Mouse (Mus musculus): ENCODE results near the gene Cog5.
A peak's percentile ranks its signal among the peaks of the same experiment; 100 is the strongest.

Gene Cog5

DNA sequence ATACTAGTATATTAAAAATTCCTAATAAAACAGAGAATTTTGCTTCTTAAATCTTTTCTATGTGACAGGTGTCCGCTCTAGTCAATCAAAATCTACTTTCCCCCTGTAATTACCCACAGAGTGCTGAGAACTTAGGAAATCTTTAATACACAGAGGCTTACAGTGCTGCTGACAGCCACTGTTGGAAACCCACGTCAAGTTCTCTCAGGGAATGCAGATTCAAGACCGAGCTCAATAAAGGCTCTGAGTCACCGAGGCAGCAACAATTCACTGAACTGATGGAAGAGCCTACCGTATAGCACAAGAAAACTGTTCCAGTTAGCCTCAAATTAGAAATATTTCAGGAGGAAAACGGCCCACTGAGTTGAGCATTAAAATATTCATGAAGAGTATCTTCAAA, 329.1 kb downstream of the Cog5 start:
- DNase-seq (ENCODE audit: low spot score): no peak

- DNase-seq (ENCODE audit: low spot score): no peak
Measured at GRCm38 (mm10) chr12:31984206-31984605, 329.5 kb downstream of the Cog5 start.

DNA sequence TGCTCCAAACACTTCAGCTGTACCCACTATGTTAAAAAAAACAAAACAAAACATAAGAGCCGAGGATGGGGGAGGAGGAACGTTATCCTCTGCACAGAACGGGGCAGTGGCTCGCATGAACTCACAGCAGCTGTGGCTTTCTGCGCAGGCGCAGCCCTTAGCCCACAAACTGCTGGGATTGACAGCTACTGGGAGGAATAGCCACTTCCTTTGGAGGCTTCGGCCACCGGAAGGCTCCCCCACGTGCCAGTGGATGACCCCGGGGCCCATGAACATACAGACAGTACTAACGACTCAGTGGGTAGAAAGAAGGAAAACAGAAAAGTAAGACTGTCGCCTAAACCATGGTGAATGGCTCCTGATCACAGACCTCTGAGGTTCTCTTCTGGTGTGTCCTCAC, 330.0 kb downstream of the Cog5 start:
- peak; percentile 22 for DNase-seq (ENCODE audit: low spot score)

DNA sequence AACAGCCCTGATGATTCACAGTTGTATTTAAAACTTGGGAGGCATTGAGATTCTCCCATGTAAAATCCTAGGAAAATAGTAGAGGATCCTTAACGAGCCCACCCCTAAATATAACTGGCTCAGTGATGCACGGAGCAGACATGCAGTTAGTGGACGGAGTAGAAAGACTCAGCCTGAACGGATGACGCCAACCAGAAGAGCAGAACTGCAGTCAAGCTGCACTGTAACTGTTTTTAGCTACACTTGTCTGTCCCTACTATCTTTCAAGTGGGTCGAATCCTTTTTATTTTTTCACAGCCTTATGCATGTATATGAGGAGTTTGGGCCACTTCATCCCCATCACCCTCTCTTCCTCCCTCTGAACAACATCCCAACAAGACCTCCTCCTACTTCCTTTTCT, 331.1 kb downstream of the Cog5 start:
- no peak for DNase-seq (ENCODE audit: low spot score)

DNA sequence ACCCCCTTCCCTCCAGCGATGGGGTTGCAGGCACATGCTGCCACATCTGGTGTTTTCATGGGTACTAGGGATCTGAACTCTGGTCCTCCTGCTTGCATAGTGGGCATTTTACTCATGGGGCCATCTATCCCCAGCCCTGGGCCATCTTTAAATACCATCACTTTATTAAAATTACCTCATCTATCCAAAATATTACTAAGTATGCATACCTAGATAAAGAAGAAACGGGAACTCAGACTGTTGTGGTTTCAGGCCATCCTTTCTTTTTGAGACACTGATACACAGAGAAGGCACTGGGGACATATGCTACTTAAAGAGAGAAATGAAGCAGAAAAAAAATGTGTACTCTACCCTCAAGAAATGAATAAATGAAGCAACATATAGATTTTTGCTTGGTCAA, 331.8 kb downstream of the Cog5 start:
- DNase-seq (ENCODE audit: low spot score): no peak

All from ovary, postnatal 36 days (tissue).